Mouse (Mus musculus) heart, adult 9 months (tissue): ENCODE measurements around the gene Eppin.

Experiments
- DNase-seq, 2 experiments: peaks; one replicate each; pipeline ENCODE4 v3.0.0; 2022; ENCODE audit warnings: low spot score in 2 of 2

Gene Eppin

GRCm38 (mm10) chr2:164560106-164560505, 33.3 kb downstream of the Eppin start:
- no peak for DNase-seq

- no peak for DNase-seq
These were observed 34.3 kb downstream of the Eppin start for GRCm38 (mm10) chr2:164558991-164559645.

GRCm38 (mm10) chr2:164558426-164558825, 35.0 kb downstream of the Eppin start:
- no peak for DNase-seq

- DNase-seq: no peak
These were observed 41.9 kb downstream of the Eppin start for GRCm38 (mm10) chr2:164551502-164551901.

- no peak for DNase-seq
These were observed 42.5 kb downstream of the Eppin start for GRCm38 (mm10) chr2:164550895-164551269.

- no peak for DNase-seq
These were observed 43.2 kb downstream of the Eppin start for GRCm38 (mm10) chr2:164549963-164550894.

- DNase-seq: no peak
These were observed 44.1 kb downstream of the Eppin start for GRCm38 (mm10) chr2:164549338-164549737.

- no peak for DNase-seq
These were observed 48.8 kb downstream of the Eppin start for GRCm38 (mm10) chr2:164544454-164545097.

GRCm38 (mm10) chr2:164543745-164544144, 49.6 kb downstream of the Eppin start:
- DNase-seq: no peak

- no peak for DNase-seq
These were observed 50.8 kb downstream of the Eppin start for GRCm38 (mm10) chr2:164542598-164542997.

- DNase-seq: no peak
These were observed 51.3 kb downstream of the Eppin start for GRCm38 (mm10) chr2:164542132-164542531.

- peak in 1 of 2 experiments; percentile 28 for DNase-seq
These were observed 52.6 kb downstream of the Eppin start for GRCm38 (mm10) chr2:164540652-164541427.
